Mouse (Mus musculus) ES-E14 (cell line): ENCODE data around the gene Pin4. TPM values are rescaled to one million over a fixed set of nuclear protein-coding genes. Genes with fewer than 3 reads are reported as not detected.

Experiments
- DNase-seq: peaks from one replicate; pipeline ENCODE4 v3.0.0-alpha.2; 2013; ENCODE audit warnings: low read depth, low spot score
- H3K27ac ChIP-seq: 2 replicates; pipeline ENCODE4 v1.5.1; 2012; ENCODE audit warnings: low read depth, mild to moderate bottlenecking, low read length, moderate library complexity, mixed read lengths; ENCODE audit not compliant: poor library complexity, insufficient read depth, severe bottlenecking
- H3K36me3 ChIP-seq: 2 replicates; pipeline ENCODE4 v1.6.1; 2012; ENCODE audit warnings: mild to moderate bottlenecking, low read length, moderate library complexity, mixed read lengths; ENCODE audit not compliant: control insufficient read depth, poor library complexity, insufficient read depth, severe bottlenecking
- H3K4me1 ChIP-seq, 2 experiments: fragments of 150-350 bp in 1 of 2; sonication (generic) in 1 of 2; 2 replicates each; pipeline ENCODE4 v1.6.1; 2012; ENCODE audit warnings: low read length in 2 of 2, mild to moderate bottlenecking in 1 of 2, mixed read lengths in 1 of 2; ENCODE audit not compliant: control insufficient read depth in 2 of 2, insufficient read depth in 2 of 2, poor library complexity in 1 of 2
- H3K4me3 ChIP-seq, 2 experiments: fragments of 150-350 bp in 1 of 2; sonication (generic) in 1 of 2; 2 replicates each; pipeline ENCODE4 v1.5.1; 2012; ENCODE audit warnings: low read length in 2 of 2, low read depth in 1 of 2, mild to moderate bottlenecking in 1 of 2, mixed read lengths in 1 of 2; ENCODE audit not compliant: insufficient read depth in 1 of 2, poor library complexity in 1 of 2, severe bottlenecking in 1 of 2
- H3K9ac ChIP-seq: 2 replicates; pipeline ENCODE4 v1.6.1; 2012; ENCODE audit warnings: low read depth, mild to moderate bottlenecking, low read length, mixed read lengths; ENCODE audit not compliant: poor library complexity, insufficient read depth, severe bottlenecking
- H3K9me3 ChIP-seq: fragments of 150-350 bp; sonication (generic); 2 replicates; pipeline ENCODE4 v1.6.1; 2012; ENCODE audit warnings: low read depth, mild to moderate bottlenecking, low read length; ENCODE audit not compliant: control insufficient read depth, insufficient read depth
- CHD2 ChIP-seq: IDR thresholded peaks from 2 replicates; pipeline ENCODE4 v1.6.1; 2014; ENCODE audit warnings: mild to moderate bottlenecking, low read depth, low read length, inconsistent platforms
- HCFC1 ChIP-seq: IDR thresholded peaks from 2 replicates; pipeline ENCODE4 v1.6.1; 2012; ENCODE audit warnings: low read length, inconsistent platforms, borderline replicate concordance; ENCODE audit not compliant: insufficient read depth
- MAFK ChIP-seq: IDR thresholded peaks from 2 replicates; pipeline ENCODE4 v1.6.1; 2014; ENCODE audit warnings: mild to moderate bottlenecking, low read depth, low read length, inconsistent platforms; ENCODE audit not compliant: insufficient read depth
- ZC3H11A ChIP-seq: IDR thresholded peaks from 2 replicates; pipeline ENCODE4 v1.6.1; 2012; ENCODE audit warnings: low read depth, mild to moderate bottlenecking, inconsistent platforms, low read length, borderline replicate concordance
- ZNF384 ChIP-seq: IDR thresholded peaks from 2 replicates; pipeline ENCODE4 v1.6.1; 2012; ENCODE audit warnings: low read depth, low read length, inconsistent platforms
- in situ Hi-C, 2 experiments: fragments of 600-800 bp; cut with MboI; formaldehyde crosslinking; loops; one replicate each; pipeline ENCODE4 v1.15.1; 2025; ENCODE audit warnings: low sequenced_read_pairs in 2 of 2, inconsistent platforms in 1 of 2; ENCODE audit not compliant: unreplicated experiment in 2 of 2
- total RNA-seq: library from RNA; depleted of rRNA; stranded (reverse); fragments of 300-350 nt; gene quantifications from 2 replicates; pipeline ENCODE4 v1.2.3, GENCODE M21; 2012

Gene Pin4
- total RNA-seq, 1 experiment: 85.2 TPM

DNA sequence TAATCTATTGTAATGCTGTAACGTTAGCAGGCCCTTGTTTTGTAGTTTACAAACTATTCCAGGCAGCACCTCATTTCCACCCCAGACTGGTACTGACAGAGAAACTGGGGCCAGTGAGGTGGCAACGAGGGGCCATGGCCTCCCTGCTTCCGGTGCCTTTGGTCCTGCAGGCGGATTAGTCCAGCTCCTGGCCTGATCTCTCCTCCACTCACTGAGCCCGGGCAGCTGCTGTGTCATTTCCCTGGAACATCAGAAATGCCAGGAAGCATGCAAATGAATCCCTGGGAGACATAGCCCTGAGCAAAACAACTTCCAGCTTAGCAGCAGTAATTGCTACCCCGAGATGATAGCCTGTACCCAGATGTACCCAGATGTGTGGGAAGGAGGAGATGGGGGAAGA is 47.7 kb downstream of the Pin4 start:
- H3K4me3 ChIP-seq: no peak overlapping the region
- H3K27ac ChIP-seq: peak overlapping the region; percentile 38; the same call in 1 of the 2 replicates
- no peaks in the 10 kb centered on the region for H3K9me3 ChIP-seq
- H3K36me3 ChIP-seq: no peaks in the 10 kb centered on the region
- H3K9ac ChIP-seq: peak overlapping the region; percentile 43; the same call in 1 of the 2 replicates
- in situ Hi-C loops: no loop called here
- TF ChIP-seq ZNF384: no peak
- DNase-seq: no peak
- no peaks in the 10 kb centered on the region for H3K4me1 ChIP-seq

DNA sequence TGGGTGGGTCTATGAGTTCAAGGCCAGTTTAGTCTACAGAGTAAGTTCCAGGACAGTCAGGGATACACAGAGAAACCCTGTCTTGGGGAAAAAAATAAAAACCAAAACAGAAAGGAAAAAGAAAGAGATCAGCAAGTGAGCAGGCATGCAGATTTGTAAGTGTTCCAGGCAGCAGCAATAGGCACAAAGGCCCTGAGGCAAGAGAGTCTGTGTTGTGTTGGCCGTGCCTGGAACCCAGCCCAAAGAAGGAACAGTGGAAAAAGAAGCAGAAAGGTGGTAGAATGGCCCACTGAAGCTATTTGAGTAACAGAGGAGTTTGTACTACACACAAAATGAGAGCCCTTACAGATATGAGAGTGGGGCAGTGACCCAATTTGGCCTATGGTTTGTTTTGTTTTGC is 50.5 kb downstream of the Pin4 start:
- H3K4me1 ChIP-seq: no peaks in the 10 kb centered on the region
- H3K27ac ChIP-seq: no peak overlapping the region
- no peaks in the 10 kb centered on the region for H3K36me3 ChIP-seq
- no peak overlapping the region for H3K4me3 ChIP-seq
- DNase-seq: no peak
- no peaks in the 10 kb centered on the region for H3K9me3 ChIP-seq
- in situ Hi-C loops: no loop called here
- no peak overlapping the region for H3K9ac ChIP-seq
- TF ChIP-seq MAFK (no peak), ZNF384 (no peak), CHD2 (no peak), ZC3H11A (no peak), HCFC1 (no peak)

DNA sequence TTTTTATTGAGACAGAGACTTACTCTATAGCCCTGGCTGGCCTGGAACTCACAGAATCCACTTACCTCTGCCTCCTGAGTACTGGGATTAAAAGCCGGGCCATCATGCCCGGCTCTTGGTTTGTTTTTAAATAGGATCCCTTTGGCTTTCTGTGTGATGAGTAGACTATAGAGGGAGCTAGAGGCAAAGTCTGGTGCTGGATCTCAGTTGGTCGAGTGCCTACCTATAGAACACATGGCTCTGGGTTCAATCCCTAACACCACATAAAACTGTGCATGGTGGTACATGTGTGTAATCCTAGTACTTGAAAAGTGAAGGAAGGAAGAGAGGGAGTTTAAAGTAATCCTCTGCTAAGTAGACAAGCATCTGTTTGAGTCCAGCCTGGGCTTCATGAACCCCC is 50.9 kb downstream of the Pin4 start:
- no peak overlapping the region for H3K4me3 ChIP-seq
- no peaks in the 10 kb centered on the region for H3K9me3 ChIP-seq
- DNase-seq: no peak
- H3K9ac ChIP-seq: no peak overlapping the region
- TF ChIP-seq HCFC1: no peak
- TF ChIP-seq MAFK: no peak
- TF ChIP-seq ZNF384: no peak
- no peak for TF ChIP-seq CHD2
- no peak for TF ChIP-seq ZC3H11A
- no peaks in the 10 kb centered on the region for H3K4me1 ChIP-seq
- no peaks in the 10 kb centered on the region for H3K36me3 ChIP-seq
- in situ Hi-C loops: no loop called here
- H3K27ac ChIP-seq: no peak overlapping the region

DNA sequence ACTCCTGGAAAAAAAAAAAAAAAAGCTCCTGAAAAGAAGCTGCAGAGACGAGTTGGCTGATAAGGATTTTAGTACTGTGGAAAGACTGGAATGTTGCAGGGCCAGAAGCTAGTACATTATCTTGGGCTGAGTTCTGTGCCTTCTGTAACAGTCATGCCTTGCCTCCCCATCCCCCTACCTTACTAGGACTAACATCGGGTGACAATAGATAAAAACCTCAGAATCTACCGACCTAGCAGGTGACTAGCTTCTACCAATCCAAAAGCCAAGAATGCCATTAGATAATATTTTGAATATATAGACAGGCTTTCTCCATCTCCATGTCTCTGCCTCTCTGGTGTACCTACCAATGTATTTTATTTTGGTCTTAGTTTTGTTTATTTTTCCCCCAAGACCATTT is 51.7 kb downstream of the Pin4 start:
- Histone ChIP-seq H3K4me3 (no peak overlapping the region), H3K36me3 (no peaks in the 10 kb centered on the region), H3K9me3 (no peaks in the 10 kb centered on the region), H3K9ac (no peak overlapping the region), H3K27ac (no peak overlapping the region), H3K4me1 (no peaks in the 10 kb centered on the region)
- no peak for TF ChIP-seq HCFC1
- TF ChIP-seq ZC3H11A: no peak
- TF ChIP-seq CHD2: no peak
- TF ChIP-seq MAFK: no peak
- TF ChIP-seq ZNF384: no peak
- in situ Hi-C loops: no loop called here
- DNase-seq: no peak

DNA sequence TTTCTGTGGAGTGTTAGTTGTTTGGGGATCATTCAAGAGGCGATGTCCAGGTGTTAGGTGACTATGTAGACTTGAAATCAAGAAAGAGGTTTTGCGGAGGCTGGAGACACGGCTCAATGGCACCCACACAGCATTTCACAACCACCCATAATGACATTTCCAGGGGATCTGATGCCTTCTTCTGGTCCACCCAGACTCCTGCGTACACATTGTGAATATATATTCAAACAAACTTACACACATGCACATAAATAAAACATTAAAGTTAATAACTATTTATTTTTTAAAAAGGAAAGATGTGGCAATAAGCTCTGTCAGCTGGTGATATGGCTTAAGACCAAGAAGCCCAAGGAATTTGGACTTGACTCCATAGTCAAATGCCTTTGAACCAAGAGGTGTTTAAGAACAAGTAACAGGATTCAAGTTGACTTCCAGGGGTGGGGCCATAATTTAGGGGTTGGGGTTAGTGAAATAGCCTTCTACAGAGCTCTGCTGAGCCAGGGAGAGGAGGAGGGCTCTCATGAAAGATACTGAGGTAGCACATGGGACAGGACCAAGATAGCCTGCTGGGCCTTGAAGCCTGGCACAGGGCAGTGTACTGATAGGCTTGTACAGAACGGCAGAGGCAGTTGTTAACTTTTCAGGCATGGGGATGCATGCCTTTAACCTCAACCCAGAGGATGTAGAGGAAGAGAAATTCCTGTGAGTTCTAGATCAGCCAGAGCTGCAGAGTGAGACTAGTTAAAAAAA is 56.5 kb downstream of the Pin4 start:
- H3K9ac ChIP-seq: no peak overlapping the region
- H3K27ac ChIP-seq: no peak overlapping the region
- DNase-seq: no peak
- H3K4me1 ChIP-seq: peaks cover 0 to under 1% of the 10 kb centered on the region in 2 experiments; a peak in 1 of 4 replicates
- no peak overlapping the region for H3K4me3 ChIP-seq
- no peak for TF ChIP-seq HCFC1
- no peak for TF ChIP-seq ZNF384
- TF ChIP-seq ZC3H11A: no peak
- TF ChIP-seq CHD2: no peak
- no peak for TF ChIP-seq MAFK
- no peaks in the 10 kb centered on the region for H3K9me3 ChIP-seq
- in situ Hi-C loops: no loop called here
- no peaks in the 10 kb centered on the region for H3K36me3 ChIP-seq
